Mouse (Mus musculus) frontal cortex, postnatal 36 days (tissue): ENCODE measurements at regions not wholly inside any gene's neighbourhood (a gene's known extent, or its start where the extent isn't known, plus 50 kb on each side); places are given as distances from the start of the nearest gene placed in this dataset.
"Not testable (repeated sequence)": the region's sequence is repeated elsewhere in the genome, so short reads cannot be mapped to it uniquely, and the experiment has no call there.

Experiments
- DNase-seq, 2 experiments: peaks; one replicate each; pipeline ENCODE4 v3.0.0; 2022; ENCODE audit warnings: low spot score in 2 of 2

- no peak for DNase-seq
Observed at GRCm38 (mm10) chr15:37101419-37101818, 93.8 kb upstream of the Zfp706 start.

- no peak for DNase-seq
Observed at GRCm38 (mm10) chr15:37100767-37101288, 93.3 kb upstream of the Zfp706 start.

GRCm38 (mm10) chr15:37099927-37100766, 92.6 kb upstream of the Zfp706 start:
- peak; percentile 48 to 64 for DNase-seq

GRCm38 (mm10) chr15:37099176-37099575, 91.6 kb upstream of the Zfp706 start:
- DNase-seq = no peak

- DNase-seq = no peak
Observed at GRCm38 (mm10) chr15:37097426-37097825, 89.9 kb upstream of the Zfp706 start.

GRCm38 (mm10) chr15:37091171-37091570, 83.6 kb upstream of the Zfp706 start:
- not testable (repeated sequence) for DNase-seq

GRCm38 (mm10) chr15:37083726-37084125, 76.2 kb upstream of the Zfp706 start:
- DNase-seq = no peak

- DNase-seq = no peak
Observed at GRCm38 (mm10) chr15:37081836-37082235, 74.3 kb upstream of the Zfp706 start.

GRCm38 (mm10) chr15:37080931-37081330, 73.4 kb upstream of the Zfp706 start:
- no peak for DNase-seq

GRCm38 (mm10) chr15:37080395-37080794, 72.8 kb upstream of the Zfp706 start:
- no peak for DNase-seq

- not testable (repeated sequence) for DNase-seq
Observed at GRCm38 (mm10) chr15:37074207-37074606, 66.6 kb upstream of the Zfp706 start.

GRCm38 (mm10) chr15:37072202-37072862, 64.8 kb upstream of the Zfp706 start:
- DNase-seq = no peak

GRCm38 (mm10) chr15:37070188-37070587, 62.6 kb upstream of the Zfp706 start:
- no peak for DNase-seq

GRCm38 (mm10) chr15:37067326-37067725, 59.8 kb upstream of the Zfp706 start:
- no peak for DNase-seq

GRCm38 (mm10) chr15:37065926-37066550, 58.5 kb upstream of the Zfp706 start:
- no peak for DNase-seq

- DNase-seq = no peak
Observed at GRCm38 (mm10) chr15:37065408-37065807, 57.8 kb upstream of the Zfp706 start.

GRCm38 (mm10) chr15:37063781-37064383, 56.3 kb upstream of the Zfp706 start:
- DNase-seq = no peak

GRCm38 (mm10) chr15:37062585-37062984, 55.0 kb upstream of the Zfp706 start:
- peak in 1 of 2 experiments; percentile 58 for DNase-seq

- no peak for DNase-seq
Observed at GRCm38 (mm10) chr15:37061501-37061900, 53.9 kb upstream of the Zfp706 start.

GRCm38 (mm10) chr15:37060831-37061230, 53.3 kb upstream of the Zfp706 start:
- DNase-seq = no peak
